ENCODE assay signal across 10 mouse cellular contexts in genomic region chr14:24618226-24619038, GRCm38 (mm10).
DNase-seq lines count a peak whose midpoint lies in the region; ATAC-seq and TF ChIP-seq lines count a peak whose summit lies in the region.
"Had no signal": no experiment of that assay in that cellular context is flagged by ENCODE, and none has a peak within 500 bp of the region (broad histone marks: within the 10 kb centered on the region; RNA-seq: fewer than 3 reads in every experiment).

No protein-coding gene starts in this region.

- TF ChIP-seq CTCF in testis, adult 2 months (IDR thresholded peaks at IDR 0.05; ENCODE audit: control insufficient read depth, insufficient read depth, insufficient replicate concordance, low read depth, low read length): no peak

- no peak overlapping the region for H3K9ac ChIP-seq in heart, embryonic 11.5 days (ENCODE audit: low read depth, low read length)
- H3K9ac ChIP-seq in midbrain, embryonic 14.5 days (replicated peaks; ENCODE audit: low read length): peak overlapping the region; percentile 57; the same call in 1 of the 2 replicates

- no peaks in the 10 kb centered on the region for H3K36me3 ChIP-seq in heart, embryonic 11.5 days (ENCODE audit: control insufficient read depth, insufficient read depth, low read length)
- no peaks in the 10 kb centered on the region for H3K36me3 ChIP-seq in testis, adult 2 months (ENCODE audit: control insufficient read depth, insufficient read depth, low read length)
- no peaks in the 10 kb centered on the region for H3K36me3 ChIP-seq in midbrain, embryonic 14.5 days (ENCODE audit: control insufficient read depth, insufficient read depth, low read length)

- no peak for ATAC-seq in heart, embryonic 11.5 days (replicated peaks; ENCODE audit: insufficient number of reproducible peaks, low FRiP score, low TSS enrichment)
- ATAC-seq in midbrain, embryonic 14.5 days (ENCODE audit: low FRiP score, low TSS enrichment): peak; percentile 70

- no peak overlapping the region for H3K4me3 ChIP-seq in heart, embryonic 11.5 days (ENCODE audit: low read depth, low read length)
- peak overlapping the region; percentile 86 for H3K4me3 ChIP-seq in testis, adult 2 months (ENCODE audit: control insufficient read depth, low read depth, low read length)
- no peak overlapping the region for H3K4me3 ChIP-seq in midbrain, embryonic 14.5 days (replicated peaks; ENCODE audit: low read depth, low read length)

- TF ChIP-seq POLR2A in testis, adult 2 months (IDR thresholded peaks at IDR 0.05; ENCODE audit: control insufficient read depth, low read depth, low read length): no peak

- no peak overlapping the region for H3K27ac ChIP-seq in heart, embryonic 11.5 days (ENCODE audit: low read depth, low read length)
- H3K27ac ChIP-seq in testis, adult 2 months (ENCODE audit: control insufficient read depth, insufficient read depth, low read depth, low read length): no peak overlapping the region
- H3K27ac ChIP-seq in midbrain, embryonic 14.5 days (replicated peaks; ENCODE audit: low read depth, low read length): peak overlapping the region; percentile 99

- no peak for DNase-seq in heart, adult 18-20 months
- DNase-seq in testis, postnatal 10 days (ENCODE audit: low spot score): no peak
- peak; percentile 84 for DNase-seq in midbrain, embryonic 14.5 days
- DNase-seq in urinary bladder, postnatal 4 days (ENCODE audit: low spot score in 2 of 2): no peak
- DNase-seq in ovary, postnatal 14 days (ENCODE audit: low spot score): no peak
- DNase-seq in lung, postnatal 25 days (ENCODE audit: low spot score): no peak
- DNase-seq: B cell, adult 2 months; lung, postnatal 14 days had no signal

- peaks cover 14% of the 10 kb centered on the region for H3K4me1 ChIP-seq in heart, embryonic 11.5 days (ENCODE audit: control insufficient read depth, insufficient read depth, low read length)
- no peaks in the 10 kb centered on the region for H3K4me1 ChIP-seq in testis, adult 2 months (ENCODE audit: control insufficient read depth, insufficient read depth, low read length)
- H3K4me1 ChIP-seq in midbrain, embryonic 14.5 days (ENCODE audit: control insufficient read depth, insufficient read depth, low read length): peaks cover 43% of the 10 kb centered on the region

- H3K27me3 ChIP-seq in heart, embryonic 11.5 days (ENCODE audit: control insufficient read depth, insufficient read depth, low read length): no peaks in the 10 kb centered on the region
- no peaks in the 10 kb centered on the region for H3K27me3 ChIP-seq in testis, adult 2 months (ENCODE audit: control insufficient read depth, insufficient read depth, low read length)
- no peaks in the 10 kb centered on the region for H3K27me3 ChIP-seq in midbrain, embryonic 14.5 days (ENCODE audit: control insufficient read depth, insufficient read depth, low read length)

- H3K9me3 ChIP-seq in heart, embryonic 11.5 days (replicated peaks; ENCODE audit: control insufficient read depth, low read length): no peaks in the 10 kb centered on the region
- no peaks in the 10 kb centered on the region for H3K9me3 ChIP-seq in midbrain, embryonic 14.5 days (ENCODE audit: control insufficient read depth, low read length)

- WGBS in heart, embryonic 11.5 days (ENCODE audit: insufficient replicate concordance): 39% methylated on average over 15 of the region's 16 CpGs
- 2% methylated on average over 16 of the region's 16 CpGs for WGBS in midbrain, embryonic 14.5 days

- 0 out of 2 replicates have a peak overlapping the region, but pooled peaks have one; percentile 14 for H3K4me2 ChIP-seq in heart, embryonic 11.5 days
- H3K4me2 ChIP-seq in midbrain, embryonic 14.5 days (ENCODE audit: low read length): peak overlapping the region; percentile 43
